Mouse (Mus musculus): ENCODE measurements around the gene Mpped1. TPM values are rescaled to one million over a fixed set of nuclear protein-coding genes. Genes with fewer than 3 reads are reported as not detected.

Mpped1 gene
- polyA plus RNA-seq, 1 experiment from 2014 or later, result 4.0 TPM

- Histone ChIP-seq H3K4me2 (replicated peaks) (no peak overlapping the region), H3K27me3 (replicated peaks) (no peaks in the 10 kb centered on the region), H3K27ac (no peak overlapping the region), H3K4me3 (no peak overlapping the region), H3K9ac (no peak overlapping the region), H3K9me3 (no peaks in the 10 kb centered on the region), H3K4me1 (no peaks in the 10 kb centered on the region), H3K36me3 (no peaks in the 10 kb centered on the region; the same call in 1 of the 2 replicates)
- ATAC-seq (ENCODE audit: low FRiP score, low read depth), result no peak
- 81% methylated on average over 5 of the region's 5 CpGs for WGBS
Measured at GRCm38 (mm10) chr15:83853400-83853811, 74.1 kb downstream of the Mpped1 start.

- 22% methylated on average over 8 of the region's 8 CpGs for WGBS
- Histone ChIP-seq H3K9me3 (no peaks in the 10 kb centered on the region), H3K36me3 (no peaks in the 10 kb centered on the region; the same call in 1 of the 2 replicates), H3K27ac (no peak overlapping the region), H3K4me1 (no peaks in the 10 kb centered on the region), H3K9ac (no peak overlapping the region), H3K4me3 (no peak overlapping the region), H3K27me3 (replicated peaks) (no peaks in the 10 kb centered on the region), H3K4me2 (replicated peaks) (no peak overlapping the region)
- ATAC-seq (ENCODE audit: low FRiP score, low read depth), result no peak
Measured at GRCm38 (mm10) chr15:83857129-83857528, 77.9 kb downstream of the Mpped1 start.

- H3K4me3 ChIP-seq, result no peak overlapping the region
- H3K36me3 ChIP-seq, result no peaks in the 10 kb centered on the region
- H3K27ac ChIP-seq, result no peak overlapping the region
- H3K4me1 ChIP-seq, result peaks cover 1% of the 10 kb centered on the region; the same call in 1 of the 2 replicates
- H3K4me2 ChIP-seq (replicated peaks), result no peak overlapping the region
- H3K9ac ChIP-seq, result no peak overlapping the region
- no peaks in the 10 kb centered on the region for H3K9me3 ChIP-seq
- H3K27me3 ChIP-seq (replicated peaks), result peaks cover 5% of the 10 kb centered on the region; the same call in 1 of the 2 replicates
- ATAC-seq (ENCODE audit: low FRiP score, low read depth), result no peak
- WGBS, result 91% methylated on average over 5 of the region's 5 CpGs
Measured at GRCm38 (mm10) chr15:83865626-83866025, 86.4 kb downstream of the Mpped1 start.

- Histone ChIP-seq H3K9me3 (no peaks in the 10 kb centered on the region), H3K4me2 (replicated peaks) (peak overlapping the region; percentile 36), H3K4me3 (no peak overlapping the region), H3K27ac (no peak overlapping the region), H3K36me3 (no peaks in the 10 kb centered on the region), H3K27me3 (replicated peaks) (peaks cover 5% of the 10 kb centered on the region; the same call in 1 of the 2 replicates), H3K9ac (no peak overlapping the region), H3K4me1 (peaks cover 16% of the 10 kb centered on the region)
- no peak for ATAC-seq (ENCODE audit: low FRiP score, low read depth)
- 9% methylated on average over 17 of the region's 17 CpGs for WGBS
Measured at GRCm38 (mm10) chr15:83870936-83871335, 91.7 kb downstream of the Mpped1 start.

- Histone ChIP-seq H3K36me3 (no peaks in the 10 kb centered on the region), H3K9me3 (no peaks in the 10 kb centered on the region), H3K9ac (no peak overlapping the region), H3K4me2 (replicated peaks) (no peak overlapping the region), H3K27me3 (replicated peaks) (no peaks in the 10 kb centered on the region), H3K4me3 (no peak overlapping the region), H3K27ac (no peak overlapping the region), H3K4me1 (peaks cover 9% of the 10 kb centered on the region; the same call in 1 of the 2 replicates)
- WGBS, result 49% methylated on average over 11 of the region's 11 CpGs
- ATAC-seq (ENCODE audit: low FRiP score, low read depth), result no peak
Measured at GRCm38 (mm10) chr15:83877155-83877866, 98.0 kb downstream of the Mpped1 start.

GRCm38 (mm10) chr15:83877898-83878297, 98.6 kb downstream of the Mpped1 start:
- H3K4me2 ChIP-seq (replicated peaks), result no peak overlapping the region
- H3K27ac ChIP-seq, result no peak overlapping the region
- H3K9ac ChIP-seq, result no peak overlapping the region
- ATAC-seq (ENCODE audit: low FRiP score, low read depth), result no peak
- 0 out of 2 replicates have a peak, but pooled peaks cover 4% of the 10 kb centered on the region for H3K4me1 ChIP-seq
- no peaks in the 10 kb centered on the region for H3K9me3 ChIP-seq
- 86% methylated on average over 2 of the region's 2 CpGs for WGBS
- no peaks in the 10 kb centered on the region for H3K36me3 ChIP-seq
- no peaks in the 10 kb centered on the region for H3K27me3 ChIP-seq (replicated peaks)
- H3K4me3 ChIP-seq, result no peak overlapping the region

- Histone ChIP-seq H3K4me2 (replicated peaks) (no peak overlapping the region), H3K9me3 (no peaks in the 10 kb centered on the region), H3K27me3 (replicated peaks) (no peaks in the 10 kb centered on the region), H3K4me1 (0 out of 2 replicates have a peak, but pooled peaks cover 4% of the 10 kb centered on the region), H3K36me3 (no peaks in the 10 kb centered on the region), H3K9ac (no peak overlapping the region), H3K27ac (no peak overlapping the region), H3K4me3 (no peak overlapping the region)
- ATAC-seq (ENCODE audit: low FRiP score, low read depth), result no peak
- WGBS, result 30% methylated on average over 5 of the region's 5 CpGs
Measured at GRCm38 (mm10) chr15:83879845-83880244, 100.6 kb downstream of the Mpped1 start.

GRCm38 (mm10) chr15:83883821-83884220, 104.6 kb downstream of the Mpped1 start:
- ATAC-seq (ENCODE audit: low FRiP score, low read depth), result no peak
- Histone ChIP-seq H3K9ac (no peak overlapping the region), H3K27me3 (replicated peaks) (no peaks in the 10 kb centered on the region), H3K9me3 (no peaks in the 10 kb centered on the region), H3K27ac (no peak overlapping the region), H3K4me3 (no peak overlapping the region), H3K36me3 (no peaks in the 10 kb centered on the region), H3K4me2 (replicated peaks) (no peak overlapping the region), H3K4me1 (0 out of 2 replicates have a peak, but pooled peaks cover 4% of the 10 kb centered on the region)
- WGBS, result 94% methylated on average over 8 of the region's 8 CpGs

- 88% methylated on average over 9 of the region's 9 CpGs for WGBS
- Histone ChIP-seq H3K9me3 (no peaks in the 10 kb centered on the region), H3K36me3 (no peaks in the 10 kb centered on the region), H3K27ac (no peak overlapping the region), H3K4me1 (0 out of 2 replicates have a peak, but pooled peaks cover 4% of the 10 kb centered on the region), H3K9ac (no peak overlapping the region), H3K4me3 (no peak overlapping the region), H3K27me3 (replicated peaks) (no peaks in the 10 kb centered on the region), H3K4me2 (replicated peaks) (no peak overlapping the region)
- ATAC-seq (ENCODE audit: low FRiP score, low read depth), result no peak
Measured at GRCm38 (mm10) chr15:83884291-83884690, 105.0 kb downstream of the Mpped1 start.

- H3K9ac ChIP-seq, result no peak overlapping the region
- no peaks in the 10 kb centered on the region for H3K27me3 ChIP-seq (replicated peaks)
- H3K9me3 ChIP-seq, result no peaks in the 10 kb centered on the region
- H3K4me1 ChIP-seq, result 0 out of 2 replicates have a peak, but pooled peaks cover 5% of the 10 kb centered on the region
- H3K36me3 ChIP-seq, result no peaks in the 10 kb centered on the region
- ATAC-seq (ENCODE audit: low FRiP score, low read depth), result no peak
- H3K4me3 ChIP-seq, result no peak overlapping the region
- 89% methylated on average over 15 of the region's 15 CpGs for WGBS
- H3K4me2 ChIP-seq (replicated peaks), result no peak overlapping the region
- H3K27ac ChIP-seq, result no peak overlapping the region
Measured at GRCm38 (mm10) chr15:83892871-83893270, 113.6 kb downstream of the Mpped1 start.

GRCm38 (mm10) chr15:83894261-83894660, 115.0 kb downstream of the Mpped1 start:
- H3K9me3 ChIP-seq, result no peaks in the 10 kb centered on the region
- no peaks in the 10 kb centered on the region for H3K36me3 ChIP-seq
- 0 out of 2 replicates have a peak, but pooled peaks cover 5% of the 10 kb centered on the region for H3K4me1 ChIP-seq
- no peak overlapping the region for H3K27ac ChIP-seq
- no peak overlapping the region for H3K4me2 ChIP-seq (replicated peaks)
- no peak overlapping the region for H3K9ac ChIP-seq
- H3K27me3 ChIP-seq (replicated peaks), result no peaks in the 10 kb centered on the region
- no peak overlapping the region for H3K4me3 ChIP-seq
- ATAC-seq (ENCODE audit: low FRiP score, low read depth), result no peak
- 88% methylated on average over 7 of the region's 7 CpGs for WGBS

GRCm38 (mm10) chr15:83896011-83896410, 116.7 kb downstream of the Mpped1 start:
- Histone ChIP-seq H3K4me3 (no peak overlapping the region), H3K9ac (no peak overlapping the region), H3K9me3 (no peaks in the 10 kb centered on the region), H3K4me2 (replicated peaks) (no peak overlapping the region), H3K27me3 (replicated peaks) (no peaks in the 10 kb centered on the region), H3K36me3 (no peaks in the 10 kb centered on the region), H3K27ac (no peak overlapping the region), H3K4me1 (0 out of 2 replicates have a peak, but pooled peaks cover 5% of the 10 kb centered on the region)
- ATAC-seq (ENCODE audit: low FRiP score, low read depth), result no peak
- WGBS, result 35% methylated on average over 9 of the region's 9 CpGs

All from neural tube, embryonic 12.5 days (tissue).